ENCODE assay signal across 22 mouse cellular contexts in the genomic region with DNA sequence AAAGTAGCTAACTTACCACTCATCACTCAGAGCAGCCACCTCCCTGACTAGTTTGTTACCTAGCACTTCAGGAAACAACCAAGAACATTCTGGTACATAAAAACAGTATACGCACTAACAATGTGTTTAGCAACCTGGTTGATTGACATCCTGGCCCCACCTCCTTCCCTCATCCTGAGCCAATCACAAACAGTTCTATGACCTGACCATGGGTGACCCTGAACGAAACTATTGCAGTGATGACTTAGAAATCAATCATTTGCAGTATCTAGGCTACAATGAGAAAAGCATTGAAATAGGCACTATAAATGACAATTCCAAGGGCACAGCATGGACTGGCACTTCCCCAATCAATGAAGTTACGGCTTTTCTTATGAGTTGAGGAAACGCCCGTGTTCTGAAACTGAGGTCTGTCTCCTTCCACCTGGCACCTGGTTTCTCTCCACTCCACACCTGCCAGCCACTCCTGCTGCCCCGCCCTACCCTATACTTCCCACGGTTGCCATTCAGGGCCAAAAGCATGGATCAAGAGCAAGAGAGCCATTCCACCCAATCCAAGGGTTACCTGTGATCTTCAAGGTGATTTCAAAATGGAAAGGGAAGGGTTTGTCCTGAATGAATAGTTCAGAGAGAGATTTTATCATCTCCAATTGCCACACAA.
A peak's percentile ranks its signal among the peaks of the same experiment; 100 is the strongest.
DNase-seq lines count a peak whose midpoint lies in the region; ATAC-seq and TF ChIP-seq lines count a peak whose summit lies in the region.
"Had no signal": no experiment of that assay in that cellular context is flagged by ENCODE, and none has a peak within 500 bp of the region (broad histone marks: within the 10 kb centered on the region; RNA-seq: fewer than 3 reads in every experiment).

No protein-coding gene starts in this region.

- H3K4me2 ChIP-seq in intestine, embryonic 16.5 days (ENCODE audit: low read depth, low read length): no peak overlapping the region
- H3K4me2 ChIP-seq: embryonic facial prominence, embryonic 12.5 days; embryonic facial prominence, embryonic 15.5 days; heart, embryonic 11.5 days; hindbrain, embryonic 13.5 days had no signal

- no peaks in the 10 kb centered on the region for H3K27me3 ChIP-seq in intestine, embryonic 16.5 days (replicated peaks; ENCODE audit: control insufficient read depth, insufficient read depth, low read length)
- H3K27me3 ChIP-seq in small intestine, adult 2 months (ENCODE audit: control insufficient read depth, insufficient read depth, low read length): no peaks in the 10 kb centered on the region
- H3K27me3 ChIP-seq: embryonic facial prominence, embryonic 12.5 days; embryonic facial prominence, embryonic 15.5 days; hindbrain, embryonic 13.5 days had no signal

- no peak overlapping the region for H3K4me3 ChIP-seq in intestine, embryonic 16.5 days (ENCODE audit: low read length)
- H3K4me3 ChIP-seq in small intestine, adult 2 months (ENCODE audit: low read depth, low read length): no peak overlapping the region
- H3K4me3 ChIP-seq: embryonic facial prominence, embryonic 12.5 days; embryonic facial prominence, embryonic 15.5 days; hindbrain, embryonic 10.5 days; hindbrain, embryonic 13.5 days had no signal

- DNase-seq in heart, adult 11 months: peak; percentile 79
- no peak for DNase-seq in heart, postnatal 14 days
- peak; percentile 27 for DNase-seq in ZHBTc4 (ENCODE audit: low read depth, low spot score)
- DNase-seq in right cerebral cortex, postnatal 10 days (ENCODE audit: low spot score in 2 of 2): no peak
- DNase-seq in thymus, postnatal 36 days: no peak
- DNase-seq: adrenal gland, postnatal 10 days; cerebellum, adult 11 months; cerebellum, adult 2 months; cerebellum, adult 9-11 months; cerebellum, postnatal 25 days; forebrain, postnatal 0 days; gastrocnemius, postnatal 25 days; heart, postnatal 36 days had no signal

- TF ChIP-seq CTCF in small intestine, adult 2 months (IDR thresholded peaks at IDR 0.05; ENCODE audit: extremely low read depth, insufficient read length, insufficient replicate concordance, low read depth, low read length): no peak

- no peak overlapping the region for H3K9ac ChIP-seq in intestine, embryonic 16.5 days (ENCODE audit: low read depth, low read length)
- H3K9ac ChIP-seq: embryonic facial prominence, embryonic 12.5 days; embryonic facial prominence, embryonic 15.5 days; forebrain, postnatal 0 days; hindbrain, embryonic 13.5 days had no signal

- no peaks in the 10 kb centered on the region for H3K36me3 ChIP-seq in intestine, embryonic 16.5 days (ENCODE audit: control insufficient read depth, insufficient read depth, low read length)
- H3K36me3 ChIP-seq in small intestine, adult 2 months (ENCODE audit: control insufficient read depth, insufficient read depth, low read length): no peaks in the 10 kb centered on the region
- H3K36me3 ChIP-seq: embryonic facial prominence, embryonic 12.5 days; embryonic facial prominence, embryonic 15.5 days; hindbrain, embryonic 10.5 days; hindbrain, embryonic 13.5 days had no signal

- H3K9me3 ChIP-seq in intestine, embryonic 16.5 days (ENCODE audit: control insufficient read depth, low read length): no peaks in the 10 kb centered on the region
- H3K9me3 ChIP-seq: embryonic facial prominence, embryonic 12.5 days; embryonic facial prominence, embryonic 15.5 days; hindbrain, embryonic 10.5 days; hindbrain, embryonic 13.5 days had no signal

- WGBS in intestine, embryonic 16.5 days: 68% methylated on average over 7 of the region's 7 CpGs
- 32% methylated on average over 7 of the region's 7 CpGs for WGBS in small intestine, adult 2 months

- H3K27ac ChIP-seq in intestine, embryonic 16.5 days (ENCODE audit: low read length): no peak overlapping the region
- peak overlapping the region; percentile 66 for H3K27ac ChIP-seq in small intestine, adult 2 months (ENCODE audit: insufficient read depth, low read depth, low read length)
- H3K27ac ChIP-seq: embryonic facial prominence, embryonic 12.5 days; embryonic facial prominence, embryonic 15.5 days; hindbrain, embryonic 10.5 days; hindbrain, embryonic 13.5 days had no signal

- 0 out of 2 replicates have a peak, but pooled peaks cover 2% of the 10 kb centered on the region for H3K4me1 ChIP-seq in intestine, embryonic 16.5 days (ENCODE audit: control insufficient read depth, insufficient read depth, low read length)
- peaks cover 8% of the 10 kb centered on the region; the same call in 1 of the 2 replicates for H3K4me1 ChIP-seq in small intestine, adult 2 months (ENCODE audit: control insufficient read depth, insufficient read depth, insufficient read length, low read length)

- peak; percentile 74 for ATAC-seq in intestine, embryonic 16.5 days
- ATAC-seq: forebrain, embryonic 14.5 days; forebrain, postnatal 0 days; hindbrain, embryonic 16.5 days had no signal

- TF ChIP-seq POLR2A in small intestine, adult 2 months (IDR thresholded peaks at IDR 0.05; ENCODE audit: low read depth, low read length): no peak

- intact Hi-C loops in heart, postnatal 14 days (cut with DNase I): no loop called here

Comparison
In these comparisons a context has a peak if more than half of its experiments do, and no peak if none do; other contexts are left out.
1. DNase-seq: peak in heart, adult 11 months (single experiment) and ZHBTc4 (single experiment); none in heart, postnatal 14 days (0 of 2), right cerebral cortex, postnatal 10 days (0 of 2) and thymus, postnatal 36 days (0 of 2).